Mouse (Mus musculus) ES-Bruce4 (cell line): Measurements from ENCODE around the gene Sertad1.

ENCODE experiments used
- CTCF ChIP-seq: IDR thresholded peaks from one replicate; pipeline ENCODE4 v1.8.1; 2011; ENCODE audit warnings: low read depth, low read length
- POLR2A ChIP-seq: IDR thresholded peaks from one replicate; pipeline ENCODE4 v1.8.1; 2011; ENCODE audit warnings: low read length; ENCODE audit not compliant: insufficient read depth

DNA sequence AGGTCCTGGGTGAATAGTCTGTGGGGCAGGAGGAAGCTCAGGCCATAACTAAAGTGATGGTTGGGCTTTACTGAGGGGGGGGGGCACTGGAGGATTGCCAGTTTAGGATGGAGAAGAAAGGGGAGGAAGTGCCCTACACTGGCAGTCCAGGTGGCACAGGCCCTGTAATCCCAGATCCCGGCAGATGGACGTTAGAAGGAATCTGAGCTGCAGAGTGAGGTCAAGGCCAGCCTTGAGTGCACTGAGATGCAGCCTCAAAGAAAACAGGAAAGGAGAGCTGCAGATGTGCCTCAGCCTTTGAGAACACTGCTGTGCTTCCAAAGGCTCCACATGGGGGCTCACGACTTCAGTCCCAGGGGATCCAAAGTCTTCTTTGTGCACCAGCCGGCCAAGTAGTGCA, 19.1 kb upstream of the Sertad1 start:
- TF ChIP-seq CTCF, result no peak
- no peak for TF ChIP-seq POLR2A
